Mouse (Mus musculus) ES-E14 (cell line): Measurements from ENCODE around the gene Dlat. TPM values are rescaled to one million over a fixed set of nuclear protein-coding genes. Genes with fewer than 3 reads are reported as not detected.

Experiments
- DNase-seq: peaks from one replicate; pipeline ENCODE4 v3.0.0-alpha.2; 2013; ENCODE audit warnings: low read depth, low spot score
- H3K27ac ChIP-seq: 2 replicates; pipeline ENCODE4 v1.5.1; 2012; ENCODE audit warnings: low read depth, mild to moderate bottlenecking, low read length, moderate library complexity, mixed read lengths; ENCODE audit not compliant: poor library complexity, insufficient read depth, severe bottlenecking
- H3K36me3 ChIP-seq: 2 replicates; pipeline ENCODE4 v1.6.1; 2012; ENCODE audit warnings: mild to moderate bottlenecking, low read length, moderate library complexity, mixed read lengths; ENCODE audit not compliant: control insufficient read depth, poor library complexity, insufficient read depth, severe bottlenecking
- H3K4me1 ChIP-seq, 2 experiments: fragments of 150-350 bp in 1 of 2; sonication (generic) in 1 of 2; 2 replicates each; pipeline ENCODE4 v1.6.1; 2012; ENCODE audit warnings: low read length in 2 of 2, mild to moderate bottlenecking in 1 of 2, mixed read lengths in 1 of 2; ENCODE audit not compliant: control insufficient read depth in 2 of 2, insufficient read depth in 2 of 2, poor library complexity in 1 of 2
- H3K4me3 ChIP-seq, 2 experiments: fragments of 150-350 bp in 1 of 2; sonication (generic) in 1 of 2; 2 replicates each; pipeline ENCODE4 v1.5.1; 2012; ENCODE audit warnings: low read length in 2 of 2, low read depth in 1 of 2, mild to moderate bottlenecking in 1 of 2, mixed read lengths in 1 of 2; ENCODE audit not compliant: insufficient read depth in 1 of 2, poor library complexity in 1 of 2, severe bottlenecking in 1 of 2
- H3K9ac ChIP-seq: 2 replicates; pipeline ENCODE4 v1.6.1; 2012; ENCODE audit warnings: low read depth, mild to moderate bottlenecking, low read length, mixed read lengths; ENCODE audit not compliant: poor library complexity, insufficient read depth, severe bottlenecking
- H3K9me3 ChIP-seq: fragments of 150-350 bp; sonication (generic); 2 replicates; pipeline ENCODE4 v1.6.1; 2012; ENCODE audit warnings: low read depth, mild to moderate bottlenecking, low read length; ENCODE audit not compliant: control insufficient read depth, insufficient read depth
- CHD2 ChIP-seq: IDR thresholded peaks from 2 replicates; pipeline ENCODE4 v1.6.1; 2014; ENCODE audit warnings: mild to moderate bottlenecking, low read depth, low read length, inconsistent platforms
- HCFC1 ChIP-seq: IDR thresholded peaks from 2 replicates; pipeline ENCODE4 v1.6.1; 2012; ENCODE audit warnings: low read length, inconsistent platforms, borderline replicate concordance; ENCODE audit not compliant: insufficient read depth
- MAFK ChIP-seq: IDR thresholded peaks from 2 replicates; pipeline ENCODE4 v1.6.1; 2014; ENCODE audit warnings: mild to moderate bottlenecking, low read depth, low read length, inconsistent platforms; ENCODE audit not compliant: insufficient read depth
- ZC3H11A ChIP-seq: IDR thresholded peaks from 2 replicates; pipeline ENCODE4 v1.6.1; 2012; ENCODE audit warnings: low read depth, mild to moderate bottlenecking, inconsistent platforms, low read length, borderline replicate concordance
- ZNF384 ChIP-seq: IDR thresholded peaks from 2 replicates; pipeline ENCODE4 v1.6.1; 2012; ENCODE audit warnings: low read depth, low read length, inconsistent platforms
- in situ Hi-C, 2 experiments: fragments of 600-800 bp; cut with MboI; formaldehyde crosslinking; loops; one replicate each; pipeline ENCODE4 v1.15.1; 2025; ENCODE audit warnings: low sequenced_read_pairs in 2 of 2, inconsistent platforms in 1 of 2; ENCODE audit not compliant: unreplicated experiment in 2 of 2
- total RNA-seq: library from RNA; depleted of rRNA; stranded (reverse); fragments of 300-350 nt; gene quantifications from 2 replicates; pipeline ENCODE4 v1.2.3, GENCODE M21; 2012

The Dlat gene
- total RNA-seq, 1 experiment = 46.3 TPM

GRCm38 (mm10) chr9:50698418-50699409, 39.1 kb upstream of the Dlat start:
- in situ Hi-C loops = no loop called here
- no peaks in the 10 kb centered on the region for H3K9me3 ChIP-seq
- DNase-seq = no peak
- H3K36me3 ChIP-seq = no peaks in the 10 kb centered on the region
- H3K4me3 ChIP-seq = peak overlapping the region; percentile 60 to 68
- no peak overlapping the region for H3K27ac ChIP-seq
- H3K9ac ChIP-seq = peak overlapping the region; percentile 33; the same call in 1 of the 2 replicates
- H3K4me1 ChIP-seq = peaks cover 0 to 7% of the 10 kb centered on the region in 2 experiments; a peak in 2 of 4 replicates
- no peak for TF ChIP-seq CHD2
- no peak for TF ChIP-seq MAFK
- TF ChIP-seq HCFC1 = no peak
- no peak for TF ChIP-seq ZNF384

- in situ Hi-C loops = no loop called here
- DNase-seq = peak; percentile 70
- TF ChIP-seq MAFK (no peak), ZNF384 (no peak)
- H3K27ac ChIP-seq = no peak overlapping the region
- H3K4me3 ChIP-seq = peak overlapping the region in 1 of 2 experiments; percentile 68; a peak in 2 of 4 replicates
- H3K36me3 ChIP-seq = no peaks in the 10 kb centered on the region
- H3K4me1 ChIP-seq = peaks cover 3 to 13% of the 10 kb centered on the region in 2 experiments; a peak in 2 of 4 replicates
- no peak overlapping the region for H3K9ac ChIP-seq
- no peaks in the 10 kb centered on the region for H3K9me3 ChIP-seq
Measured at GRCm38 (mm10) chr9:50697706-50698041, 38.1 kb upstream of the Dlat start.

- in situ Hi-C loops = no loop called here
- H3K4me3 ChIP-seq = peak overlapping the region in 1 of 2 experiments; percentile 19; a peak in 1 of 4 replicates
- no peak overlapping the region for H3K9ac ChIP-seq
- DNase-seq = no peak
- no peaks in the 10 kb centered on the region for H3K9me3 ChIP-seq
- H3K27ac ChIP-seq = no peak overlapping the region
- TF ChIP-seq HCFC1 (no peak), ZC3H11A (no peak), MAFK (no peak), ZNF384 (no peak), CHD2 (no peak)
- no peaks in the 10 kb centered on the region for H3K36me3 ChIP-seq
- peaks cover 3 to 13% of the 10 kb centered on the region in 2 experiments; a peak in 2 of 4 replicates for H3K4me1 ChIP-seq
Measured at GRCm38 (mm10) chr9:50696851-50697705, 37.5 kb upstream of the Dlat start.

DNA sequence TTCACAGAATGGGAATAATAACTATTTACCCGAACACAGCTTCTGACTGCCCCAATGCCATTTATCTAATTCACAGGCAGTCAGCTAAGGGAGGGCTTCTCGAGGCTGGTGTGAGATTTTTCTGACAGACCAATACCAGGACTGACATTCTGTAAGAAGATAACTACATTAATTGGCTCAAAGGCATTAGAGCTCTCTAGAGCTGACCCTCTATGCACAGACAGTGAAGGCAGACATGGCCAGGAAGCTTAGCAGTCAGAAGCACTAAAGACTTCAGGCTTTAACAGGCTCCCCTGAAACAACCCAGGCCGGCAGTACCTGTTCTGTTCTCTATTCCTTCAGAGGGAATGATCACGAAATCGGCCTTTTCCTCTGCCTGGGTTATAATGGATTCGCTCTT, 35.6 kb upstream of the Dlat start:
- in situ Hi-C loops = no loop called here
- H3K4me1 ChIP-seq = peaks cover 3 to 13% of the 10 kb centered on the region in 2 experiments; a peak in 2 of 4 replicates
- no peaks in the 10 kb centered on the region for H3K36me3 ChIP-seq
- no peak overlapping the region for H3K4me3 ChIP-seq
- H3K9ac ChIP-seq = no peak overlapping the region
- DNase-seq = no peak
- TF ChIP-seq ZC3H11A = no peak
- TF ChIP-seq HCFC1 = no peak
- no peak for TF ChIP-seq CHD2
- no peak for TF ChIP-seq ZNF384
- no peak for TF ChIP-seq MAFK
- H3K9me3 ChIP-seq = no peaks in the 10 kb centered on the region
- no peak overlapping the region for H3K27ac ChIP-seq
